Mouse (Mus musculus) stomach, embryonic 14.5 days (tissue): ENCODE measurements around the gene Syn1. TPM values are rescaled to one million over a fixed set of nuclear protein-coding genes. Genes with fewer than 3 reads are reported as not detected.

Experiments
- ATAC-seq: fragments of 200-750 bp; cut with Nextera tagmentation; 2 replicates; pipeline ENCODE4 v1.8.0; 2017; ENCODE audit warnings: low read depth, moderate TSS enrichment; ENCODE audit not compliant: insufficient number of reproducible peaks, insufficient read depth, low FRiP score
- H3K27ac ChIP-seq: fragments of 300-500 bp; sonication (generic); 2 replicates; pipeline ENCODE4 v1.5.1; 2014; ENCODE audit warnings: mild to moderate bottlenecking, low read length, moderate library complexity, mixed read lengths
- H3K27me3 ChIP-seq: fragments of 300-500 bp; sonication (generic); 2 replicates; pipeline ENCODE4 v1.6.1; 2014; ENCODE audit warnings: low read length, control low read depth, mixed read lengths; ENCODE audit not compliant: control insufficient read depth, insufficient read depth
- H3K36me3 ChIP-seq: fragments of 300-500 bp; sonication (generic); 2 replicates; pipeline ENCODE4 v1.6.1; 2014; ENCODE audit warnings: mild to moderate bottlenecking, control low read depth, low read length, moderate library complexity, mixed read lengths; ENCODE audit not compliant: control insufficient read depth, insufficient read depth
- H3K4me1 ChIP-seq: fragments of 300-500 bp; sonication (generic); 2 replicates; pipeline ENCODE4 v1.6.1; 2014; ENCODE audit warnings: low read length, control low read depth, mixed read lengths; ENCODE audit not compliant: control insufficient read depth, insufficient read depth
- H3K4me2 ChIP-seq: fragments of 300-500 bp; sonication (generic); replicated peaks from 2 replicates; pipeline ENCODE4 v1.6.1; 2014; ENCODE audit warnings: low read depth, low read length, control low read depth
- H3K4me3 ChIP-seq: fragments of 300-500 bp; sonication (generic); 2 replicates; pipeline ENCODE4 v1.5.1; 2014; ENCODE audit warnings: low read depth, low read length, control low read depth
- H3K9ac ChIP-seq: fragments of 300-500 bp; sonication (generic); replicated peaks from 2 replicates; pipeline ENCODE4 v1.6.1; 2014; ENCODE audit warnings: low read depth, mild to moderate bottlenecking, control low read depth, low read length, moderate library complexity, mixed read lengths
- H3K9me3 ChIP-seq: fragments of 300-500 bp; sonication (generic); 2 replicates; pipeline ENCODE4 v1.6.1; 2016; ENCODE audit warnings: low read depth, low read length, control low read depth; ENCODE audit not compliant: control insufficient read depth
- WGBS: fragments of 180-500 bp; shearing (Covaris S2); extraction: QIAGEN DNeasy Blood & Tissue Kit; methylation state at CpG from one replicate; pipeline ENCODE4 v1.1.7; 2014; 5-methylcytosine and 5-hydroxymethylcytosine counted together
- polyA plus RNA-seq: library from polyadenylated mRNA; unstranded; fragments of >200 nt; fragmentation: Nextera tagmentation; extraction: Ambion mirVana; gene quantifications from 2 replicates; pipeline ENCODE4 v1.2.1, GENCODE M21; 2014

Gene Syn1
- polyA plus RNA-seq, 1 experiment from 2014 or later, result 2.3 TPM

DNA sequence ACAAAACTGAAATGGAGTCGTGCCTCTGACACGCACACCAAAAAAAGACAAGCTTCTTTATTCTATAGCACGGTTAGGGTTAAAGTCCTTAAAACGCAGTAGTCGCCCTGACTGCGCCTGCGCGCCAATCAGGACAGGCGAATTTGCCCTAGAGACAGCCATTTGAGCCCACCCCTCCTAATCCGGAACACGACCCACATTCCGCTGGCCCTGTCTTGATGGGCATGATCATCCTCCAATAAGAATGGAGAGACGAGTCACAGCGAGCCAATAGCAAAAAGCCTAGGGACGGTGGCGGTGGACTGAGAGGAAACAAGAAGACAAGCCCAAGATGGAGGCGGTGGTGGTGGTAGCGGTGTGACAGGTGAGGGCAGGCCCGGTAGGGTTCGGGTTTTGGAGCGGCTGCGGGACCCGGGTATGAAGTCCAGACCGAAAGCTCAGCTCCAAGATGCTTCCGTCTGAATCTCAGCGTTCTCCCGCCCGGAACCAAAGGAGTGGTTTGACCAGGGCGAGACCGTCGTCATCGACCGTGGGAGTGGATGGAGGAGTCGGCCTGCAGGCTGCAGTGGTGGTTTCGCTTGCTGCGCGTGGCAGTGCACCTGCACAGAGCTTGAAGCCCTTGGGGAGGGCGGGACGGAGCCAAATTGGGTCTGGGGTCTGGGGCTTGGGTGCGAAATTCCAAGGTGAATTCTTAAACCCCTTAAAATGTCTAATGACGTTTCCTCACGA lies 72.4 kb downstream of the Syn1 start:
- peaks cover 2% of the 10 kb centered on the region; the same call in 1 of the 2 replicates for H3K4me1 ChIP-seq
- H3K36me3 ChIP-seq, result peaks cover under 1% of the 10 kb centered on the region; the same call in 1 of the 2 replicates
- H3K4me3 ChIP-seq, result peak overlapping the region; percentile 53
- H3K9ac ChIP-seq, result peak overlapping the region; percentile 48; the same call in 1 of the 2 replicates
- peak overlapping the region; percentile 57 for H3K4me2 ChIP-seq
- H3K27me3 ChIP-seq, result no peaks in the 10 kb centered on the region
- H3K9me3 ChIP-seq, result no peaks in the 10 kb centered on the region
- 16% methylated on average over 42 of the region's 42 CpGs for WGBS
- peak overlapping the region; percentile 48; the same call in 1 of the 2 replicates for H3K27ac ChIP-seq
- ATAC-seq, result peak; percentile 97

GRCm38 (mm10) chrX:20847816-20848215 lies 73.0 kb downstream of the Syn1 start:
- no peak overlapping the region for H3K4me3 ChIP-seq
- ATAC-seq, result peak; percentile 19; the same call in 1 of the 2 replicates
- H3K27ac ChIP-seq, result peak overlapping the region; percentile 41; the same call in 1 of the 2 replicates
- peaks cover 2% of the 10 kb centered on the region; the same call in 1 of the 2 replicates for H3K4me1 ChIP-seq
- WGBS, result 6% methylated on average over 2 of the region's 2 CpGs
- no peaks in the 10 kb centered on the region for H3K9me3 ChIP-seq
- peak overlapping the region; percentile 32; the same call in 1 of the 2 replicates for H3K4me2 ChIP-seq
- no peaks in the 10 kb centered on the region for H3K36me3 ChIP-seq
- H3K27me3 ChIP-seq, result no peaks in the 10 kb centered on the region
- no peak overlapping the region for H3K9ac ChIP-seq

GRCm38 (mm10) chrX:20847232-20847631 lies 73.6 kb downstream of the Syn1 start:
- no peak overlapping the region for H3K9ac ChIP-seq
- no peak overlapping the region for H3K4me3 ChIP-seq
- peak overlapping the region; percentile 41; the same call in 1 of the 2 replicates for H3K27ac ChIP-seq
- H3K36me3 ChIP-seq, result no peaks in the 10 kb centered on the region
- WGBS, result 83% methylated on average over 3 of the region's 3 CpGs
- H3K4me2 ChIP-seq, result no peak overlapping the region
- peaks cover 2% of the 10 kb centered on the region; the same call in 1 of the 2 replicates for H3K4me1 ChIP-seq
- ATAC-seq, result no peak
- no peaks in the 10 kb centered on the region for H3K9me3 ChIP-seq
- H3K27me3 ChIP-seq, result no peaks in the 10 kb centered on the region

- ATAC-seq, result peak; percentile 87; the same call in 1 of the 2 replicates
- Histone ChIP-seq H3K27me3 (no peaks in the 10 kb centered on the region), H3K4me3 (no peak overlapping the region), H3K36me3 (no peaks in the 10 kb centered on the region), H3K4me2 (no peak overlapping the region), H3K9me3 (no peaks in the 10 kb centered on the region), H3K4me1 (no peaks in the 10 kb centered on the region), H3K27ac (no peak overlapping the region), H3K9ac (no peak overlapping the region)
- 15% methylated on average over 5 of the region's 5 CpGs for WGBS
Observed at GRCm38 (mm10) chrX:20828934-20829333, 91.9 kb downstream of the Syn1 start.

DNA sequence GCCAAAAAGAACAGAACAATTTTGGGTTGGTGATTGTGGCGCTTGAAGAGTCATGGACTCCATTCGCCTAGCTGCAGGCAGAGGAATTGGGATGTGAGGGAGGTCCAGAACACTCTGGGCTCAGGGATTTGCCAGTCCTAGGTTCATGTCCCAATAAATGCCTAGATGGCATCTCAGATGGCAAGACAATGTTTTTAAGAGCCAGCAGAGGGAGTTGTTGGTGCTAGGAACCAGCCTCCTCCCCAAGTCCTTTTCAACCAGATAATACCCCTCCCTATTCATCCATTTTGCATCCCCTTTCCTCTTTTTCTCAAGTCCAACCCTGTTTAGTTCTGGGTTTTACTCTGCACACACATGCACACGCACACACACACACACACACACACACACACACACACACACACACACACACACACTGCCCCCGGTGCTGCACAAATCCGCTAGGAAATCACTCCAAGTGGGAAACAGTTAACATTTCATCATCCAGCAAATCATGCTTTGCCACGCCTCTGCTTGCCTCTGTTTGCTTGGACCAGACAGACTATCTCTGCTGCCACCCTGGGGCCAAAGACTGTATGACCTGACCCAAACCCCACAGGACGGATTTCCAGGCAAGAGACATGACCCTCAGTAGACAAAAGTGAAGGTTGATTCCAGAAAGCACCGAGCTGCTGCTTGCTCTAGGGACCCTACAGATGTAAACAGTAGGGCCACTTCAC lies 100.9 kb downstream of the Syn1 start:
- H3K36me3 ChIP-seq, result no peaks in the 10 kb centered on the region
- no peaks in the 10 kb centered on the region for H3K4me1 ChIP-seq
- peak overlapping the region; percentile 10; the same call in 1 of the 2 replicates for H3K4me3 ChIP-seq
- peak overlapping the region; percentile 41 for H3K4me2 ChIP-seq
- H3K27me3 ChIP-seq, result no peaks in the 10 kb centered on the region
- no peak overlapping the region for H3K27ac ChIP-seq
- WGBS, result 51% methylated on average over 8 of the region's 8 CpGs
- no peak for ATAC-seq
- 0 out of 2 replicates have a peak overlapping the region, but pooled peaks have one; percentile 14 for H3K9ac ChIP-seq
- H3K9me3 ChIP-seq, result no peaks in the 10 kb centered on the region

DNA sequence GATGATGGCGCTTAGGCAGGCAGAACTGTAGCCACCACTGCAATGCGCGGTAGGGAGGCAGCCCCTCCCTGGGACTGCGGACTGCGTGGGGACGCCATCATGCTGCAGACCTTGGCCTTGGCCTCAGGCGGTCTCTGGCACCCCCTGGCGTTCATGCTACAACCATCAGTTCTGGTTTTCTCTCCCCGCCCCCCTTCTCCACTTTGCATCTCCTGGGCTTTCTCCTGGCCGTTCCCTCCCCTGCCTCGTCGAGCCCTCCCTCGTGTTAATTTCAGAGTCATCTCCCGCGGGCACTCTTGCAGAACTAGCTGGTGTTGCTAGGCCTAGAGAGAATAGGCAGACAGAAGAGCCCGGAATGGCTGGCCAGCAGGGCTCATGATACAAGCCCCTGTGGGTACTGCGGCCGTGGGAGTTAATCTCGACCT lies 101.6 kb downstream of the Syn1 start:
- no peaks in the 10 kb centered on the region for H3K9me3 ChIP-seq
- H3K27me3 ChIP-seq, result no peaks in the 10 kb centered on the region
- 22% methylated on average over 18 of the region's 19 CpGs for WGBS
- no peak overlapping the region for H3K27ac ChIP-seq
- H3K4me2 ChIP-seq, result peak overlapping the region; percentile 41
- H3K4me1 ChIP-seq, result no peaks in the 10 kb centered on the region
- peak; percentile 86; the same call in 1 of the 2 replicates for ATAC-seq
- H3K4me3 ChIP-seq, result peak overlapping the region; percentile 10; the same call in 1 of the 2 replicates
- 0 out of 2 replicates have a peak overlapping the region, but pooled peaks have one; percentile 14 for H3K9ac ChIP-seq
- no peaks in the 10 kb centered on the region for H3K36me3 ChIP-seq

DNA sequence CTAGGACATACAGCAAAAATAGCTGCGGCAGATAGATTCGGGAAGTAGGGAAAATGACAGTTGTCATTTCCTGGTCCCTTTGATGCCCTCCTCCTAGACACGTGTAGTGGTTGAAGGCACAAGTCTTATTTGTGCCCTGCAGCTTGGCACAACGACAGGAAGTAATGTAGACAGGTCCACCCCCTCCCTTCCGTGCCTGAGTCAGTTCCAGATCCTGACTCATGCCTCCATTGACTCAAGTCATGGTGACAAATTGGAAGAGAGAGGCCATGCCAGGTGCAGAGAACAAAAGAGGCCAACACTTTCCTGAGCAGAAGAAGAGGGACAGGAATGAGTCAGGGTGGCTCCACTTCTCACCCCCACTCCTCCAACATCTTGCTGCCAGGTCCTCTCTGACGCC lies 103.8 kb downstream of the Syn1 start:
- WGBS, result 58% methylated on average over 6 of the region's 6 CpGs
- Histone ChIP-seq H3K27ac (no peak overlapping the region), H3K9ac (no peak overlapping the region), H3K27me3 (no peaks in the 10 kb centered on the region), H3K4me1 (no peaks in the 10 kb centered on the region), H3K4me2 (no peak overlapping the region), H3K4me3 (no peak overlapping the region), H3K9me3 (no peaks in the 10 kb centered on the region), H3K36me3 (no peaks in the 10 kb centered on the region)
- no peak for ATAC-seq
